Mouse (Mus musculus): Measurements from ENCODE around the gene Tm7sf2. TPM values are rescaled to one million over a fixed set of nuclear protein-coding genes. Genes with fewer than 3 reads are reported as not detected.

The Tm7sf2 gene
- polyA plus RNA-seq, 1 experiment from 2014 or later = 30.0 TPM

GRCm38 (mm10) chr19:6013691-6014090 is 54.5 kb downstream of the Tm7sf2 start:
- H3K4me3 ChIP-seq (replicated peaks) = peak overlapping the region; percentile 57
- 87% methylated on average over 10 of the region's 10 CpGs for WGBS
- no peaks in the 10 kb centered on the region for H3K27me3 ChIP-seq (replicated peaks)
- H3K4me1 ChIP-seq = peaks cover 12% of the 10 kb centered on the region
- no peak overlapping the region for H3K27ac ChIP-seq
- H3K4me2 ChIP-seq = peak overlapping the region; percentile 88; the same call in 1 of the 2 replicates
- no peaks in the 10 kb centered on the region for H3K9me3 ChIP-seq
- H3K9ac ChIP-seq = no peak overlapping the region
- peaks cover under 1% of the 10 kb centered on the region; the same call in 1 of the 2 replicates for H3K36me3 ChIP-seq
- no peak for ATAC-seq (ENCODE audit: insufficient read depth, low FRiP score, low read depth)

Small RNA genes lying within 50 kb of the gene (microRNA-seq; reads per million reads assigned to microRNA genes)
- gene Mir6988 = 1.7 reads per million

Other genes starting within 250 kb of the Tm7sf2 start
- 25.3 and 27.7 TPM in 2 replicates for gene Frmd8, start 193.1 kb downstream of the Tm7sf2 start, polyA plus RNA-seq (2015; fragmentation: Nextera tagmentation; extraction: Ambion mirVana)
- 5.5 TPM in 2 replicates for gene Slc25a45, start 190.6 kb downstream of the Tm7sf2 start, polyA plus RNA-seq (2015; fragmentation: Nextera tagmentation; extraction: Ambion mirVana)
- gene Tigd3, start 174.2 kb downstream of the Tm7sf2 start, polyA plus RNA-seq (2015; fragmentation: Nextera tagmentation; extraction: Ambion mirVana) = 2.3 and 2.4 TPM in 2 replicates
- 98.7 and 118 TPM in 2 replicates for gene Dpf2, start 155.4 kb downstream of the Tm7sf2 start, polyA plus RNA-seq (2015; fragmentation: Nextera tagmentation; extraction: Ambion mirVana)
- gene Cdc42ep2, start 143.6 kb downstream of the Tm7sf2 start, polyA plus RNA-seq (2015; fragmentation: Nextera tagmentation; extraction: Ambion mirVana) = 9.6 and 11.0 TPM in 2 replicates
- gene Pola2, start 104.2 kb downstream of the Tm7sf2 start, polyA plus RNA-seq (2015; fragmentation: Nextera tagmentation; extraction: Ambion mirVana) = 60.9 and 64.2 TPM in 2 replicates
- not detected in 2 replicates for gene Slc22a20, start 82.2 kb downstream of the Tm7sf2 start, polyA plus RNA-seq (2015; fragmentation: Nextera tagmentation; extraction: Ambion mirVana)
- gene Capn1, start 52.5 kb downstream of the Tm7sf2 start, polyA plus RNA-seq (2015; fragmentation: Nextera tagmentation; extraction: Ambion mirVana) = 15.2 and 16.4 TPM in 2 replicates
- gene Syvn1, start 21.8 kb downstream of the Tm7sf2 start, polyA plus RNA-seq (2015; fragmentation: Nextera tagmentation; extraction: Ambion mirVana) = 26.7 and 31.7 TPM in 2 replicates
- gene Mrpl49, start 10.6 kb downstream of the Tm7sf2 start, polyA plus RNA-seq (2015; fragmentation: Nextera tagmentation; extraction: Ambion mirVana) = 68.0 and 70.4 TPM in 2 replicates
- gene Fau, start 10.5 kb downstream of the Tm7sf2 start, polyA plus RNA-seq (2015; fragmentation: Nextera tagmentation; extraction: Ambion mirVana) = 625 and 772 TPM in 2 replicates
- gene Znhit2, start 7.2 kb downstream of the Tm7sf2 start, polyA plus RNA-seq (2015; fragmentation: Nextera tagmentation; extraction: Ambion mirVana) = 34.6 and 36.6 TPM in 2 replicates
- gene Vps51, start 8.9 kb upstream of the Tm7sf2 start, polyA plus RNA-seq (2015; fragmentation: Nextera tagmentation; extraction: Ambion mirVana) = 69.1 and 70.0 TPM in 2 replicates
- not detected in 2 replicates for gene Tmem262, start 11.7 kb upstream of the Tm7sf2 start, polyA plus RNA-seq (2015; fragmentation: Nextera tagmentation; extraction: Ambion mirVana)
- 2.0 and 2.3 TPM in 2 replicates for gene Gm28374, start 13.9 kb upstream of the Tm7sf2 start, polyA plus RNA-seq (2015; fragmentation: Nextera tagmentation; extraction: Ambion mirVana)
- 61.5 and 69.8 TPM in 2 replicates for gene Zfpl1, start 16.6 kb upstream of the Tm7sf2 start, polyA plus RNA-seq (2015; fragmentation: Nextera tagmentation; extraction: Ambion mirVana)
- 29.9 and 32.7 TPM in 2 replicates for gene Cdca5, start 16.6 kb upstream of the Tm7sf2 start, polyA plus RNA-seq (2015; fragmentation: Nextera tagmentation; extraction: Ambion mirVana)
- gene AC131692.1, start 26.0 kb upstream of the Tm7sf2 start, polyA plus RNA-seq (2015; fragmentation: Nextera tagmentation; extraction: Ambion mirVana) = 0.28 TPM in 1 of 2 replicates, not detected in the other
- 3.0 and 5.9 TPM in 2 replicates for gene Naaladl1, start 37.4 kb upstream of the Tm7sf2 start, polyA plus RNA-seq (2015; fragmentation: Nextera tagmentation; extraction: Ambion mirVana)
- 40.7 and 46.1 TPM in 2 replicates for gene Sac3d1, start 50.3 kb upstream of the Tm7sf2 start, polyA plus RNA-seq (2015; fragmentation: Nextera tagmentation; extraction: Ambion mirVana)
- 29.2 and 29.9 TPM in 2 replicates for gene Snx15, start 59.9 kb upstream of the Tm7sf2 start, polyA plus RNA-seq (2015; fragmentation: Nextera tagmentation; extraction: Ambion mirVana)
- gene Batf2, start 72.6 kb upstream of the Tm7sf2 start, polyA plus RNA-seq (2015; fragmentation: Nextera tagmentation; extraction: Ambion mirVana) = 0.34 and 0.55 TPM in 2 replicates
- 101 and 102 TPM in 2 replicates for gene Arl2, start 73.2 kb upstream of the Tm7sf2 start, polyA plus RNA-seq (2015; fragmentation: Nextera tagmentation; extraction: Ambion mirVana)
- not detected in 2 replicates for gene Majin, start 116.0 kb upstream of the Tm7sf2 start, polyA plus RNA-seq (2015; fragmentation: Nextera tagmentation; extraction: Ambion mirVana)
- gene Gpha2, start 158.0 kb upstream of the Tm7sf2 start, polyA plus RNA-seq (2015; fragmentation: Nextera tagmentation; extraction: Ambion mirVana) = 0.62 TPM in 2 replicates
- 20.5 and 23.7 TPM in 2 replicates for gene Ppp2r5b, start 167.5 kb upstream of the Tm7sf2 start, polyA plus RNA-seq (2015; fragmentation: Nextera tagmentation; extraction: Ambion mirVana)
- 7.6 and 10.6 TPM in 2 replicates for gene Atg2a, start 173.3 kb upstream of the Tm7sf2 start, polyA plus RNA-seq (2015; fragmentation: Nextera tagmentation; extraction: Ambion mirVana)
- gene Ehd1, start 208.4 kb upstream of the Tm7sf2 start, polyA plus RNA-seq (2015; fragmentation: Nextera tagmentation; extraction: Ambion mirVana) = 67.3 and 73.4 TPM in 2 replicates
- gene Cdc42bpg, start 238.1 kb upstream of the Tm7sf2 start, polyA plus RNA-seq (2015; fragmentation: Nextera tagmentation; extraction: Ambion mirVana) = 1.3 and 1.5 TPM in 2 replicates